Mouse (Mus musculus) hindbrain, embryonic 14.5 days (tissue): ENCODE results near the gene Zfp513. TPM values are rescaled to one million over a fixed set of nuclear protein-coding genes. Genes with fewer than 3 reads are reported as not detected.

Experiments
- ATAC-seq: fragments of 200-750 bp; cut with Nextera tagmentation; 2 replicates; pipeline ENCODE4 v1.8.0; 2017; ENCODE audit warnings: moderate number of reproducible peaks, mild to moderate bottlenecking, moderate TSS enrichment, moderate library complexity; ENCODE audit not compliant: low FRiP score
- DNase-seq: peaks from one replicate; pipeline ENCODE4 v3.0.0-alpha.2; 2015; ENCODE audit warnings: low spot score
- H3K27ac ChIP-seq: fragments of 300-500 bp; sonication (generic); 2 replicates; pipeline ENCODE4 v1.5.1; 2014; ENCODE audit warnings: mild to moderate bottlenecking, moderate library complexity
- H3K27me3 ChIP-seq: fragments of 300-500 bp; sonication (generic); 2 replicates; pipeline ENCODE4 v1.6.1; 2014; ENCODE audit warnings: mild to moderate bottlenecking, low read length, mixed read lengths; ENCODE audit not compliant: control insufficient read depth, insufficient read depth
- H3K36me3 ChIP-seq: fragments of 300-500 bp; sonication (generic); replicated peaks from 2 replicates; pipeline ENCODE4 v1.6.1; 2014; ENCODE audit not compliant: control insufficient read depth, insufficient read depth
- H3K4me1 ChIP-seq: fragments of 300-500 bp; sonication (generic); replicated peaks from 2 replicates; pipeline ENCODE4 v1.6.1; 2014; ENCODE audit warnings: antibody characterized with exemption, low read length, mixed read lengths; ENCODE audit not compliant: control insufficient read depth, insufficient read depth
- H3K4me2 ChIP-seq: fragments of 300-500 bp; sonication (generic); replicated peaks from 2 replicates; pipeline ENCODE4 v1.6.1; 2014; ENCODE audit warnings: mild to moderate bottlenecking, moderate library complexity
- H3K4me3 ChIP-seq: fragments of 300-500 bp; sonication (generic); replicated peaks from 2 replicates; pipeline ENCODE4 v1.5.1; 2014; ENCODE audit warnings: mild to moderate bottlenecking, low read length
- H3K9ac ChIP-seq: fragments of 300-500 bp; sonication (generic); 2 replicates; pipeline ENCODE4 v1.6.1; 2014
- H3K9me3 ChIP-seq: fragments of 300-500 bp; sonication (generic); 2 replicates; pipeline ENCODE4 v1.6.1; 2016; ENCODE audit warnings: low read length; ENCODE audit not compliant: control insufficient read depth
- WGBS: fragments of 180-500 bp; shearing (Covaris S2); extraction: QIAGEN DNeasy Blood & Tissue Kit; methylation state at CpG from one replicate; pipeline ENCODE4 v1.1.7; 2014; 5-methylcytosine and 5-hydroxymethylcytosine counted together
- polyA plus RNA-seq: library from polyadenylated mRNA; unstranded; fragments of >200 nt; fragmentation: Nextera tagmentation; extraction: Ambion mirVana; gene quantifications from 2 replicates; pipeline ENCODE4 v1.2.1, GENCODE M21; 2014

Gene Zfp513
- polyA plus RNA-seq, 1 experiment from 2014 or later: 9.4 TPM

GRCm38 (mm10) chr5:31202933-31203332 lies 830 bp upstream of the Zfp513 start:
- H3K9ac ChIP-seq: no peak overlapping the region
- 89% methylated on average over 7 of the region's 7 CpGs for WGBS

GRCm38 (mm10) chr5:31201042-31201741 lies 911 bp downstream of the Zfp513 start:
- WGBS: 23% methylated on average over 13 of the region's 13 CpGs
- H3K4me1 ChIP-seq: peaks cover 17% of the 10 kb centered on the region; the same call in 1 of the 2 replicates
- peaks cover 6% of the 10 kb centered on the region; the same call in 1 of the 2 replicates for H3K9me3 ChIP-seq
- peaks cover 78% of the 10 kb centered on the region for H3K36me3 ChIP-seq
- H3K9ac ChIP-seq: peak overlapping the region; percentile 81
- peak overlapping the region; percentile 79; the same call in 1 of the 2 replicates for H3K27ac ChIP-seq
- ATAC-seq (no peak), DNase-seq (no peak)
- H3K4me2 ChIP-seq: peak overlapping the region; percentile 94
- no peaks in the 10 kb centered on the region for H3K27me3 ChIP-seq
- peak overlapping the region; percentile 69 for H3K4me3 ChIP-seq

More at GRCm38 (mm10) chr5:31202933-31203332, 830 bp upstream of the Zfp513 start:
- H3K36me3 ChIP-seq: peaks cover 77% of the 10 kb centered on the region
- H3K4me1 ChIP-seq: peaks cover 17% of the 10 kb centered on the region; the same call in 1 of the 2 replicates
- H3K4me3 ChIP-seq: peak overlapping the region; percentile 69
- DNase-seq: no peak
- peaks cover 6% of the 10 kb centered on the region; the same call in 1 of the 2 replicates for H3K9me3 ChIP-seq
- peak overlapping the region; percentile 80 for H3K27ac ChIP-seq
- peak overlapping the region; percentile 56 for H3K4me2 ChIP-seq
- H3K27me3 ChIP-seq: no peaks in the 10 kb centered on the region
- no peak for ATAC-seq

GRCm38 (mm10) chr5:31200327-31200768 lies 1.8 kb downstream of the Zfp513 start:
- H3K4me1 ChIP-seq: peaks cover 17% of the 10 kb centered on the region; the same call in 1 of the 2 replicates
- DNase-seq (no peak), ATAC-seq (no peak)
- H3K36me3 ChIP-seq: peaks cover 78% of the 10 kb centered on the region
- WGBS: 91% methylated on average over 27 of the region's 27 CpGs
- H3K4me2 ChIP-seq: peak overlapping the region; percentile 94
- no peak overlapping the region for H3K27ac ChIP-seq
- no peaks in the 10 kb centered on the region for H3K27me3 ChIP-seq
- H3K9me3 ChIP-seq: peaks cover 6% of the 10 kb centered on the region; the same call in 1 of the 2 replicates
- no peak overlapping the region for H3K9ac ChIP-seq
- H3K4me3 ChIP-seq: peak overlapping the region; percentile 14

- no peak overlapping the region for H3K9ac ChIP-seq
- no peak overlapping the region for H3K27ac ChIP-seq
- no peaks in the 10 kb centered on the region for H3K27me3 ChIP-seq
- peaks cover 17% of the 10 kb centered on the region; the same call in 1 of the 2 replicates for H3K4me1 ChIP-seq
- DNase-seq: no peak
- peaks cover 78% of the 10 kb centered on the region for H3K36me3 ChIP-seq
- peak overlapping the region; percentile 94; the same call in 1 of the 2 replicates for H3K4me2 ChIP-seq
- H3K4me3 ChIP-seq: peak overlapping the region; percentile 14
- peaks cover 6% of the 10 kb centered on the region; the same call in 1 of the 2 replicates for H3K9me3 ChIP-seq
- no peak for ATAC-seq
- 86% methylated on average over 9 of the region's 9 CpGs for WGBS
Measured at GRCm38 (mm10) chr5:31199893-31200292, 2.2 kb downstream of the Zfp513 start.

GRCm38 (mm10) chr5:31199321-31199892 lies 2.7 kb downstream of the Zfp513 start:
- Histone ChIP-seq H3K27ac (no peak overlapping the region), H3K9ac (no peak overlapping the region), H3K36me3 (peaks cover 78% of the 10 kb centered on the region), H3K4me2 (no peak overlapping the region), H3K27me3 (no peaks in the 10 kb centered on the region), H3K9me3 (peaks cover 6% of the 10 kb centered on the region; the same call in 1 of the 2 replicates), H3K4me3 (no peak overlapping the region), H3K4me1 (peaks cover 19% of the 10 kb centered on the region)
- 94% methylated on average over 19 of the region's 19 CpGs for WGBS
- DNase-seq (no peak), ATAC-seq (no peak)

- 86% methylated on average over 5 of the region's 5 CpGs for WGBS
- Histone ChIP-seq H3K4me3 (no peak overlapping the region), H3K9me3 (peaks cover 6% of the 10 kb centered on the region; the same call in 1 of the 2 replicates), H3K4me1 (peaks cover 25% of the 10 kb centered on the region), H3K9ac (no peak overlapping the region), H3K4me2 (no peak overlapping the region), H3K27me3 (no peaks in the 10 kb centered on the region), H3K36me3 (peaks cover 72% of the 10 kb centered on the region), H3K27ac (no peak overlapping the region)
- no peak for ATAC-seq
- DNase-seq: no peak
Measured at GRCm38 (mm10) chr5:31198616-31199320, 3.3 kb downstream of the Zfp513 start.

- DNase-seq: no peak
- ATAC-seq: no peak
- WGBS: 92% methylated on average over 9 of the region's 9 CpGs
- Histone ChIP-seq H3K27me3 (no peaks in the 10 kb centered on the region), H3K4me2 (no peak overlapping the region), H3K36me3 (peaks cover 66% of the 10 kb centered on the region), H3K4me3 (no peak overlapping the region), H3K27ac (no peak overlapping the region), H3K4me1 (peaks cover 26% of the 10 kb centered on the region), H3K9ac (no peak overlapping the region), H3K9me3 (peaks cover 6% of the 10 kb centered on the region; the same call in 1 of the 2 replicates)
Measured at GRCm38 (mm10) chr5:31198170-31198569, 3.9 kb downstream of the Zfp513 start.

GRCm38 (mm10) chr5:31197072-31197471 lies 5.0 kb downstream of the Zfp513 start:
- no peak overlapping the region for H3K4me2 ChIP-seq
- H3K9ac ChIP-seq: no peak overlapping the region
- no peak for ATAC-seq
- H3K4me3 ChIP-seq: no peak overlapping the region
- peaks cover 24% of the 10 kb centered on the region for H3K4me1 ChIP-seq
- peaks cover 64% of the 10 kb centered on the region for H3K36me3 ChIP-seq
- peaks cover 6% of the 10 kb centered on the region; the same call in 1 of the 2 replicates for H3K9me3 ChIP-seq
- H3K27me3 ChIP-seq: no peaks in the 10 kb centered on the region
- no peak overlapping the region for H3K27ac ChIP-seq
- WGBS: 96% methylated on average over 12 of the region's 12 CpGs
- DNase-seq: no peak

GRCm38 (mm10) chr5:31196207-31196606 lies 5.9 kb downstream of the Zfp513 start:
- 98% methylated on average over 10 of the region's 10 CpGs for WGBS

More at GRCm38 (mm10) chr5:31196207-31196606, 5.9 kb downstream of the Zfp513 start:
- H3K4me2 ChIP-seq: no peak overlapping the region
- H3K4me3 ChIP-seq: no peak overlapping the region
- H3K9me3 ChIP-seq: peaks cover 6% of the 10 kb centered on the region; the same call in 1 of the 2 replicates
- peaks cover 66% of the 10 kb centered on the region for H3K36me3 ChIP-seq
- H3K27ac ChIP-seq: no peak overlapping the region
- no peak overlapping the region for H3K9ac ChIP-seq
- ATAC-seq (no peak), DNase-seq (no peak)
- H3K4me1 ChIP-seq: peaks cover 29% of the 10 kb centered on the region
- H3K27me3 ChIP-seq: no peaks in the 10 kb centered on the region
